Mouse (Mus musculus): Measurements from ENCODE around the gene Sin3b. TPM values are rescaled to one million over a fixed set of nuclear protein-coding genes. Genes with fewer than 3 reads are reported as not detected.
A peak's percentile ranks its signal among the peaks of the same experiment; 100 is the strongest.

Gene Sin3b
- total and polyA plus RNA-seq, 3 experiments = 75.2 to 91.6 (median 79.4) TPM

GRCm38 (mm10) chr8:72720541-72720940 is 2.5 kb upstream of the Sin3b start:
- H3K79me2 ChIP-seq (replicated peaks; ENCODE audit: control insufficient read depth, insufficient read depth, low read length) = peaks cover 4% of the 10 kb centered on the region; the same call in 1 of the 2 replicates
- intact Hi-C loops (cut with DNase I) = loop anchor here (5.0 to 10.0 kb wide), 3 partner anchors 246 to 798 kb away; partner anchors contain the start of genes 1700030K09Rik, Calr3 and Cherp
- no peak for DNase-seq
- no peak overlapping the region for H3K27ac ChIP-seq
- H3K9ac ChIP-seq (ENCODE audit: low read depth, low read length) = no peak overlapping the region
- no peaks in the 10 kb centered on the region; the same call in 1 of the 2 replicates for H3K36me3 ChIP-seq (ENCODE audit: control insufficient read depth, insufficient read depth, low read length)
- TF ChIP-seq POLR2A (IDR thresholded peaks at IDR 0.05; ENCODE audit: insufficient read depth, low read depth, low read length) (no peak), EP300 (IDR thresholded peaks at IDR 0.05; ENCODE audit: insufficient read depth, low read depth, low read length) (no peak), CTCF (IDR thresholded peaks at IDR 0.05) (no peak)
- H3K4me1 ChIP-seq (ENCODE audit: control insufficient read depth, insufficient read depth, low read length) = peaks cover 1% of the 10 kb centered on the region; the same call in 1 of the 2 replicates
- no peaks in the 10 kb centered on the region for H3K27me3 ChIP-seq (ENCODE audit: control insufficient read depth, insufficient read depth, low read length)
- 19% methylated on average over 1 of the region's 1 CpGs for WGBS
- H3K4me3 ChIP-seq = no peak overlapping the region

- intact Hi-C loops (cut with DNase I) = loop anchor here (5.0 to 10.0 kb wide), 3 partner anchors 249 to 801 kb away; partner anchors contain the start of genes 1700030K09Rik, Calr3 and Cherp
- WGBS = 0% methylated on average over 30 of the region's 30 CpGs
- H3K4me3 ChIP-seq = peak overlapping the region; percentile 100
Observed at GRCm38 (mm10) chr8:72723651-72724001, 541 bp downstream of the Sin3b start.

GRCm38 (mm10) chr8:72728636-72729035 is 5.6 kb downstream of the Sin3b start:
- Histone ChIP-seq H3K79me2 (replicated peaks; ENCODE audit: control insufficient read depth, insufficient read depth, low read length) (no peaks in the 10 kb centered on the region; the same call in 1 of the 2 replicates), H3K4me1 (ENCODE audit: control insufficient read depth, insufficient read depth, low read length) (peaks cover 1% of the 10 kb centered on the region; the same call in 1 of the 2 replicates), H3K27me3 (ENCODE audit: control insufficient read depth, insufficient read depth, low read length) (no peaks in the 10 kb centered on the region), H3K36me3 (ENCODE audit: control insufficient read depth, insufficient read depth, low read length) (peaks cover 4% of the 10 kb centered on the region), H3K9ac (ENCODE audit: low read depth, low read length) (no peak overlapping the region), H3K4me3 (no peak overlapping the region), H3K27ac (no peak overlapping the region)
- DNase-seq = no peak
- TF ChIP-seq CTCF (IDR thresholded peaks at IDR 0.05) (no peak), EP300 (IDR thresholded peaks at IDR 0.05; ENCODE audit: insufficient read depth, low read depth, low read length) (no peak)
- 69% methylated on average over 1 of the region's 1 CpGs for WGBS
- intact Hi-C loops (cut with DNase I) = loop anchor here (10.0 kb wide), 2 partner anchors 254 to 284 kb away; partner anchors contain the start of genes 1700030K09Rik, Calr3 and Cherp

More at GRCm38 (mm10) chr8:72723651-72724001, 541 bp downstream of the Sin3b start:
- peaks cover 1% of the 10 kb centered on the region; the same call in 1 of the 2 replicates for H3K4me1 ChIP-seq (ENCODE audit: control insufficient read depth, insufficient read depth, low read length)
- H3K9ac ChIP-seq (ENCODE audit: low read depth, low read length) = peak overlapping the region; percentile 86
- DNase-seq = no peak
- H3K79me2 ChIP-seq (replicated peaks; ENCODE audit: control insufficient read depth, insufficient read depth, low read length) = peaks cover 4% of the 10 kb centered on the region; the same call in 1 of the 2 replicates
- peaks cover 3% of the 10 kb centered on the region for H3K36me3 ChIP-seq (ENCODE audit: control insufficient read depth, insufficient read depth, low read length)
- no peaks in the 10 kb centered on the region for H3K27me3 ChIP-seq (ENCODE audit: control insufficient read depth, insufficient read depth, low read length)
- TF ChIP-seq POLR2A (IDR thresholded peaks at IDR 0.05; ENCODE audit: insufficient read depth, low read depth, low read length) (no peak), CTCF (IDR thresholded peaks at IDR 0.05) (no peak), EP300 (IDR thresholded peaks at IDR 0.05; ENCODE audit: insufficient read depth, low read depth, low read length) (no peak)
- H3K27ac ChIP-seq = peak overlapping the region; percentile 83

- Histone ChIP-seq H3K9ac (ENCODE audit: low read depth, low read length) (no peak overlapping the region), H3K79me2 (replicated peaks; ENCODE audit: control insufficient read depth, insufficient read depth, low read length) (no peaks in the 10 kb centered on the region), H3K4me3 (no peak overlapping the region), H3K27ac (no peak overlapping the region; the same call in 1 of the 2 replicates), H3K4me1 (ENCODE audit: control insufficient read depth, insufficient read depth, low read length) (peaks cover 7% of the 10 kb centered on the region), H3K27me3 (ENCODE audit: control insufficient read depth, insufficient read depth, low read length) (no peaks in the 10 kb centered on the region), H3K36me3 (ENCODE audit: control insufficient read depth, insufficient read depth, low read length) (peaks cover 5% of the 10 kb centered on the region)
- TF ChIP-seq EP300 (IDR thresholded peaks at IDR 0.05; ENCODE audit: insufficient read depth, low read depth, low read length) = no peak
- peak; percentile 17 for TF ChIP-seq CTCF (IDR thresholded peaks at IDR 0.05)
- WGBS = 45% methylated on average over 5 of the region's 5 CpGs
- peak in 1 of 2 experiments; percentile 5 for DNase-seq
- intact Hi-C loops (cut with DNase I) = no loop called here
Observed at GRCm38 (mm10) chr8:72735001-72735400, 11.9 kb downstream of the Sin3b start.

GRCm38 (mm10) chr8:72736868-72737267 is 13.8 kb downstream of the Sin3b start:
- H3K79me2 ChIP-seq (replicated peaks; ENCODE audit: control insufficient read depth, insufficient read depth, low read length) = no peaks in the 10 kb centered on the region
- no peak overlapping the region for H3K9ac ChIP-seq (ENCODE audit: low read depth, low read length)
- H3K36me3 ChIP-seq (ENCODE audit: control insufficient read depth, insufficient read depth, low read length) = peaks cover 5% of the 10 kb centered on the region
- no peak overlapping the region for H3K27ac ChIP-seq
- intact Hi-C loops (cut with DNase I) = no loop called here
- TF ChIP-seq POLR2A (IDR thresholded peaks at IDR 0.05; ENCODE audit: insufficient read depth, low read depth, low read length) = no peak
- no peak for TF ChIP-seq CTCF (IDR thresholded peaks at IDR 0.05)
- no peak overlapping the region for H3K4me3 ChIP-seq
- H3K27me3 ChIP-seq (ENCODE audit: control insufficient read depth, insufficient read depth, low read length) = no peaks in the 10 kb centered on the region
- H3K4me1 ChIP-seq (ENCODE audit: control insufficient read depth, insufficient read depth, low read length) = peaks cover 7% of the 10 kb centered on the region
- DNase-seq = no peak

GRCm38 (mm10) chr8:72746061-72746460 is 23.0 kb downstream of the Sin3b start:
- 41% methylated on average over 5 of the region's 5 CpGs for WGBS
- intact Hi-C loops (cut with DNase I) = loop anchor here (5.0 kb wide), 1 partner anchor 64 kb away; no protein-coding TSS in a partner anchor
- H3K9ac ChIP-seq (ENCODE audit: low read depth, low read length) = no peak overlapping the region
- no peaks in the 10 kb centered on the region for H3K27me3 ChIP-seq (ENCODE audit: control insufficient read depth, insufficient read depth, low read length)
- no peaks in the 10 kb centered on the region for H3K36me3 ChIP-seq (ENCODE audit: control insufficient read depth, insufficient read depth, low read length)
- TF ChIP-seq CTCF (IDR thresholded peaks at IDR 0.05) (peak; percentile 84), EP300 (IDR thresholded peaks at IDR 0.05; ENCODE audit: insufficient read depth, low read depth, low read length) (no peak)
- no peaks in the 10 kb centered on the region for H3K79me2 ChIP-seq (replicated peaks; ENCODE audit: control insufficient read depth, insufficient read depth, low read length)
- peak in 1 of 2 experiments; percentile 28 for DNase-seq
- H3K4me3 ChIP-seq = no peak overlapping the region
- H3K27ac ChIP-seq = no peak overlapping the region
- H3K4me1 ChIP-seq (ENCODE audit: control insufficient read depth, insufficient read depth, low read length) = no peaks in the 10 kb centered on the region
